Mouse (Mus musculus) megakaryocyte-erythroid progenitor cell, adult 5-6 weeks (primary cell): ENCODE results near the gene Kdm4b. TPM values are rescaled to one million over a fixed set of nuclear protein-coding genes. Genes with fewer than 3 reads are reported as not detected.

Source experiments
- ATAC-seq: replicated peaks from 2 replicates; pipeline ENCODE4 v1.8.0; 2016; ENCODE audit warnings: mild to moderate bottlenecking, inconsistent platforms; ENCODE audit not compliant: severe bottlenecking, poor library complexity, low FRiP score, low TSS enrichment
- total RNA-seq, 2 experiments: library from RNA; stranded (forward) in 1 of 2; stranded (reverse) in 1 of 2; fragments of 200-1000, 215-1000 nt in 1 of 2; fragments of >200 nt in 1 of 2; fragmentation: Nextera tagmentation in 1 of 2; gene quantifications; 2 replicates each; pipeline ENCODE4 v1.2.3; 2014 to 2017

Gene Kdm4b
- total RNA-seq, 2 experiments from 2014 or later: 14.3 to 17.3 TPM

GRCm38 (mm10) chr17:56411437-56411836 is 85.6 kb downstream of the Kdm4b start:
- ATAC-seq: no peak

DNA sequence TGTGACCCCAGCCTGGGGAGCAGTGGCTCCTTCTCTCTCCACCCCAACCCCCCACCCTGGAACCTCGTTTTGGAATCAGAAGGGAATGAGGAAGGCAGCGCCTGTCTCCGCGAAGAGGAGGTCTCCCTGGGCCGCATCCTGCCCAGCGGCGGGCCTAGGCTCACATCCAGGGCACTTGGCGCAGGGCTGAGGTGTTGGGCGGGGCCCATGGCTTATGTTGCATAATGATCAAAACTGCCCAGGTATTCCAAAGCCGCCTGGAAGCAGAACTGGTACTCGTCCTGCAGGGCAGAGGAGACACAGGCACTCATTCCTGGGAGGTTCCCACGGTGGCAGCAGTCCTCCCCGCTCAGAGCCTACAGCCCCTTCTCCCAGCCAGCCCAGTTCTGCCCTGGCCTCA is 87.3 kb downstream of the Kdm4b start:
- no peak for ATAC-seq

DNA sequence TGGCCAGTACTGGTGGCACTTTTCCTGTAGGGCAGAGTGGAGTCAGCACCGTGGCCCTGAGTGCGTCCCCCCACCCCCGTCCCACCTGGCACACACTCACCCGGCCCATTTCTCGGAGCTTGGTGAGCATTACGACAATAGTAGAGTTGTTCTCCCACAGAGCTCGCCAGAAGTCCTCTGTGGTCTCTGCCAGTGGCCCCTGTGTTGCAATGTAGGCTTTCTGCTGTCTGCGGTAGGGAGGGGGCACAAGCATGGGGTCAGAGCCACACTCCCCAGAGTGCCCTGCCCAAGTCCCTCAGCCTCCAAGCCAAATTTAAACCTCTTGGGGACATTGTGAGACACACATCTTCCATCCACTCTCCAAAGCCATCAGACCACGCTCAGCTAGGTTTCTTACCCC is 88.9 kb downstream of the Kdm4b start:
- no peak for ATAC-seq

- no peak for ATAC-seq
These were observed 92.4 kb downstream of the Kdm4b start for GRCm38 (mm10) chr17:56418304-56418703.

GRCm38 (mm10) chr17:56420022-56420421 is 94.2 kb downstream of the Kdm4b start:
- ATAC-seq: no peak

GRCm38 (mm10) chr17:56424726-56425583 is 99.1 kb downstream of the Kdm4b start:
- ATAC-seq: 0 out of 2 replicates have a peak, but pooled peaks have one; percentile 31

- ATAC-seq: peak; percentile 55
These were observed 99.7 kb downstream of the Kdm4b start for GRCm38 (mm10) chr17:56425584-56425914.

- ATAC-seq: no peak
These were observed 100.1 kb downstream of the Kdm4b start for GRCm38 (mm10) chr17:56425941-56426340.

DNA sequence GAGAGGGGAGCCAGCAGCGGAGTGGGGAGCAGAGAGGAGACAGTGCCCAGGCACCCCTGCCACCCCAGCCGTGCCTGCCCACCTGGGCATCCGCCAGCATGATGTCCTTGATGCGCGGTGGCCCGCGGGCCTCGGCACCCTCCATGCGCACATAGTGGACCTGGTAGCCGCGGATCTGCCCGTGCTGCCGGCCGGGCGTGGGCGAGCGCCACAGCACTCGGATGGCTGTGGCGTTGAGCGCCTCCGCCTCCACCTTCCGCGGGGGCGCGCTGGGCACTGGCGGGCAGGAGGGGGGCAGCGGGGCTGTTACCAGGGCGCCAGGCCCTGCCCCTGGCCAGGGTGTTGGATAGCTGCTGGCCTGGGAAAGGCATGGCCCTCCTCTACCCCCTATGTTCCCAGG is 102.0 kb downstream of the Kdm4b start:
- ATAC-seq: no peak

DNA sequence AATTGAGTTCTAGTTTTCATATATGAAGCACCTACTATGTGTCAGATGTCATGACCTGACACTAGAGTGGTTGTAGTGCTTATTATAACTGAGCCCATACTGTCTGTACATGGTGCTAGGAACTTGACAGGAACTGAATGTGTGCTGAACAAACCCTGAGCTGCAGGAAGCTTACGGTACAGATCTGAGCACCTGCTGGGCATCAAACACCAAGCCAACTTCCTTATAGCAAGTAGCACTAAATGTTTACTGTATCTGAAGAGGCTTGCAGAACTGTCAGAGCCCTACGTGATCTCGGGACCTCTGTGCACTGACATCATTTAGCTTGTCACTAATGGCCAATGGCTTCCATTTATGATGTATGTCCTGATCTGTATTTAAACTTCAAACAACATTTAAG is 105.7 kb downstream of the Kdm4b start:
- no peak for ATAC-seq

DNA sequence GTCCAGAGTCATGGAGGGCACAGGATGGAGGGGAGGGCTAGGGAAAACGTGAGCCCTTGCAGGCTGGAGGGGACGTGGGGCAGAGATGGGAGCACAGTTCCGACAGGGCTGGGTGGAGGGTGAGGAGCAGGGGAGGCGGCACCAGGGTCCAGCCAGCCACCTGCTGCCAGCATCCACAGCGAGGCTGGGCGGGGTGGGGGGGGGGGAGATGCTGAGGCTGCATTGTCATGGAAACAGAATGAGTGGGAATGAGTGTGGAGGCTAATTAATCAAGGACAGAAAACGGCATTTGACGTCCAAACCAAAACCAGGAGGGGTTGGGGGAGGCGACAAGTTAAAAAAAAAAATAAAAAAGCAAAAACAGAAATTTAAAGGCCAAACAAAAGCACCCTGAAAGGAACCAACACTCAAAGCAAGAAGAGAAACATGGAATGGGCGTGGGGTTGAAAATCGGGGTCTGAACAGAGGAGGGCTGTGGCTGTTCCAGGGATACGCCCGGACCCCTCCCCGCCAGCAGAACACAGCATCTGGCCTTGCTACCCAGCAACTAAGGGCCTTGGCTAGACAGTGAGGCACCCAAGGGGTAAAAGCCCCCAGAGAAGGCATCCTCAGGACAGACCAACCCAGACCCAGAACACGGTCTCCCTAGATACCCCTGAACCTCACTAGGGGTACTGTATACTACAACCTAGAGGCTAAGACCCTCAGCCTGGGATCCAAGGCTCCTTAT is 114.0 kb downstream of the Kdm4b start:
- no peak for ATAC-seq

GRCm38 (mm10) chr17:56442316-56442715 is 116.5 kb downstream of the Kdm4b start:
- ATAC-seq: no peak

- ATAC-seq: peak; percentile 33; the same call in 1 of the 2 replicates
These were observed 117.5 kb downstream of the Kdm4b start for GRCm38 (mm10) chr17:56443341-56443795.

DNA sequence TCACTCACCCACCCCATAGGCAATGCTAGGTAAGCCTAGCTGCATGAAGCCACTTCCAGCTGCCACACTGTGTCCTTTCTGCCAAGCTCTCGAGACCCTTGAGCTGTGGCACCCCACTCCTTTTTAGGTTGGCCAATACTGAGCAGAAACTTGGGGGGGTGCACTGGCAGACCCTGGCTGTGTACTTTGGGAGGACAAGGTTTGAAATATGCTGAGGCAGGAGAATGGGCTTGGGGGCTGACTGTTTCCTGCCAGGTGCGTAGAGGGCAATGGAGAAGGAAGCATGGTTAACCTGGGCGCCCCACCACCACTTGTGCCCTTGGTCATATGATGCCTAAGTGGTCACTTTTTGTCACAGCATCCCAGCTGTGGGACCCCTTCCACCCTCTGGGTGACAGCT is 118.9 kb downstream of the Kdm4b start:
- ATAC-seq: no peak

- no peak for ATAC-seq
These were observed 119.5 kb downstream of the Kdm4b start for GRCm38 (mm10) chr17:56445397-56445796.

DNA sequence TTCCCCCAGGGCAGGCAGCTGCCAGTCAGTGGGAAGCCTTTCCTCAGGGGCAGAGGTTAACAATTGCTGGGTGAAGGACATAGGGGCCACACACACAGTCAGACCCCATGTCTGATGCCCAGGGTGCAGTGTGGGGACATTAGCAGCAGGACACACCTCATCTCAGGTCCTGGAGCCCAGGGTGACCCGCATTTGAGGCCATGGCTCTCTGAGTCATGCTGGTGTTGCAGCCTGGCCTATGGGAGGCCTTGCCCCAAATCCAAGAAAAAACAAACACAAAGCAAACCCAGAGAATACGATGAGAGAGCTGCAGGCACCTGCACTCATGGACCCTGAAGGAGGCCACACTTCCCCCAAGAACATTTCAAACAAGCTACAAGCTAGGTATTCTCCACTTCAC is 121.9 kb downstream of the Kdm4b start:
- no peak for ATAC-seq

Other genes starting within 250 kb of the Kdm4b start
- gene Hdgfl2, start 246.4 kb upstream of the Kdm4b start, total RNA-seq (2014; fragmentation: Nextera tagmentation): 84.1 and 100 TPM in 2 replicates
- 70.9 and 103 TPM in 2 replicates for gene Hdgfl2, start 246.4 kb upstream of the Kdm4b start, total RNA-seq (2017)
- gene Plin4, start 216.3 kb upstream of the Kdm4b start, total RNA-seq (2014; fragmentation: Nextera tagmentation): not detected in 2 replicates
- not detected in 2 replicates for gene Plin4, start 216.3 kb upstream of the Kdm4b start, total RNA-seq (2017)
- gene Plin5, start 208.5 kb upstream of the Kdm4b start, total RNA-seq (2014; fragmentation: Nextera tagmentation): not detected in 2 replicates
- 0.23 TPM in 1 of 2 replicates, not detected in the other for gene Plin5, start 208.5 kb upstream of the Kdm4b start, total RNA-seq (2017)
- 1.8 TPM in 1 of 2 replicates, not detected in the other for gene Lrg1, start 204.1 kb upstream of the Kdm4b start, total RNA-seq (2014; fragmentation: Nextera tagmentation)
- 2.1 TPM in 1 of 2 replicates, not detected in the other for gene Lrg1, start 204.1 kb upstream of the Kdm4b start, total RNA-seq (2017)
- gene Sema6b, start 185.7 kb upstream of the Kdm4b start, total RNA-seq (2014; fragmentation: Nextera tagmentation): 0.24 TPM in 1 of 2 replicates, not detected in the other
- gene Sema6b, start 185.7 kb upstream of the Kdm4b start, total RNA-seq (2017): 0.42 TPM in 1 of 2 replicates, not detected in the other
- gene Tnfaip8l1, start 163.6 kb upstream of the Kdm4b start, total RNA-seq (2014; fragmentation: Nextera tagmentation): 0.76 and 1.6 TPM in 2 replicates
- not detected in 2 replicates for gene Tnfaip8l1, start 163.6 kb upstream of the Kdm4b start, total RNA-seq (2017)
- gene Mydgf, start 142.1 kb upstream of the Kdm4b start, total RNA-seq (2014; fragmentation: Nextera tagmentation): 28.7 and 59.7 TPM in 2 replicates
- gene Mydgf, start 142.1 kb upstream of the Kdm4b start, total RNA-seq (2017): 21.5 and 25.3 TPM in 2 replicates
- gene Dpp9, start 107.2 kb upstream of the Kdm4b start, total RNA-seq (2014; fragmentation: Nextera tagmentation): 25.3 and 33.5 TPM in 2 replicates
- gene Dpp9, start 107.2 kb upstream of the Kdm4b start, total RNA-seq (2017): 8.6 and 11.7 TPM in 2 replicates
- 15.8 and 19.2 TPM in 2 replicates for gene Fem1a, start 69.3 kb upstream of the Kdm4b start, total RNA-seq (2014; fragmentation: Nextera tagmentation)
- gene Fem1a, start 69.3 kb upstream of the Kdm4b start, total RNA-seq (2017): 19.2 and 21.7 TPM in 2 replicates
- gene Ticam1, start 49.3 kb upstream of the Kdm4b start, total RNA-seq (2014; fragmentation: Nextera tagmentation): 5.8 and 8.4 TPM in 2 replicates
- gene Ticam1, start 49.3 kb upstream of the Kdm4b start, total RNA-seq (2017): 2.2 and 3.2 TPM in 2 replicates
- gene Plin3, start 33.2 kb upstream of the Kdm4b start, total RNA-seq (2014; fragmentation: Nextera tagmentation): 4.8 and 6.8 TPM in 2 replicates
- gene Plin3, start 33.2 kb upstream of the Kdm4b start, total RNA-seq (2017): 3.7 and 6.1 TPM in 2 replicates
- not detected in 2 replicates for gene Arrdc5, start 25.8 kb upstream of the Kdm4b start, total RNA-seq (2014; fragmentation: Nextera tagmentation)
- gene Arrdc5, start 25.8 kb upstream of the Kdm4b start, total RNA-seq (2017): not detected in 2 replicates
- 151 and 161 TPM in 2 replicates for gene Uhrf1, start 22.7 kb upstream of the Kdm4b start, total RNA-seq (2014; fragmentation: Nextera tagmentation)
- gene Uhrf1, start 22.7 kb upstream of the Kdm4b start, total RNA-seq (2017): 150 and 161 TPM in 2 replicates
- 55.7 and 65.0 TPM in 2 replicates for gene Ptprs, start 150.4 kb downstream of the Kdm4b start, total RNA-seq (2014; fragmentation: Nextera tagmentation)
- gene Ptprs, start 150.4 kb downstream of the Kdm4b start, total RNA-seq (2017): 36.6 and 48.3 TPM in 2 replicates
- not detected in 2 replicates for gene Znrf4, start 186.4 kb downstream of the Kdm4b start, total RNA-seq (2014; fragmentation: Nextera tagmentation)
- not detected in 2 replicates for gene Znrf4, start 186.4 kb downstream of the Kdm4b start, total RNA-seq (2017)
- 2.8 TPM in 1 of 2 replicates, not detected in the other for gene Gm20219, start 228.3 kb downstream of the Kdm4b start, total RNA-seq (2014; fragmentation: Nextera tagmentation)
- gene Gm20219, start 228.3 kb downstream of the Kdm4b start, total RNA-seq (2017): not detected in 2 replicates